Mouse (Mus musculus) ZHBTc4 (cell line): Measurements from ENCODE around the gene Atpif1.
"Not testable (repeated sequence)": the region's sequence is repeated elsewhere in the genome, so short reads cannot be mapped to it uniquely, and the experiment has no call there.

Source experiments
- DNase-seq: peaks from one replicate; pipeline ENCODE4 v3.0.0-alpha.2; 2011; ENCODE audit warnings: low read depth, low spot score

Gene Atpif1

GRCm38 (mm10) chr4:132492178-132493060 is 41.0 kb downstream of the Atpif1 start:
- no peak for DNase-seq

GRCm38 (mm10) chr4:132491748-132492147 is 41.7 kb downstream of the Atpif1 start:
- DNase-seq = no peak

DNA sequence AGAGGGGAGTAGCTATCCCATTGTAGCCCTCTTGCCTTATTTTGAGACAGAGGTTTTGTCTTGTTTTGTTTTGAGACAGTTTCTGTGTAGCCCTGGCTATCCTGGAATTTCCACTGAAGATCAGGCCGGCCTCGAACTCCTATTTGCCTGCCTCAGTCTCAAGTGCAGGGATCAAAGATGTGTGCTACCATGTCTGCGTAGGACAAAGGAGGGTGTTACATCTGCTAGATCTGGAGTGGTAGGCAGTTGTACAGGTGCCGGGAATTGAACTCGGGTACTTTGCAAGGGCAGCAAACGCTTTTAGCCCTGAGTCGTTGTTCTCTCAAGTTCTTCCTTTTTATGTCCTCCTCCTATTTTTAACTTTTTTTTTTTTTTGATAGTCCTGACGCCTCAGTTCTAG is 42.4 kb downstream of the Atpif1 start:
- no peak for DNase-seq

GRCm38 (mm10) chr4:132490273-132491010 is 43.0 kb downstream of the Atpif1 start:
- DNase-seq = no peak

DNA sequence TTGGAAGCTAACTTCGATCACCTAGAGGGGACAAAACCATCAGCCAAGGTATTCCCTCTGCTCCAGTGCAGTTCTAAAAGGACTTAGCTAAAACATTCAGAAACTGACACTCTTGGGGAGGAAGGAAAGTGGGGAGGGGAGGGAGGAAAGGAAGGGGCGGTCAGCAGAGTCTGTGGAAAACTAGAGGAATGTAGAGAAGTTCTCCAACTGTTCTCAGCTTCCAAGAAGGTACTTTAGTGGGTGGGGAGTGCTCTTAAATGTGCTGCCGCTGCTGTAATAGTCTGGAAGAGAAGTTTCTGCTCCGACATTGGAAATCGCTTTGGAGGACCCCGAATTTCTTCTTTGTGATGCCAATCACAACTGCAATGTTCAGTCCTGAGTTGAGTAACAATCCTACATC is 44.5 kb downstream of the Atpif1 start:
- DNase-seq = no peak

DNA sequence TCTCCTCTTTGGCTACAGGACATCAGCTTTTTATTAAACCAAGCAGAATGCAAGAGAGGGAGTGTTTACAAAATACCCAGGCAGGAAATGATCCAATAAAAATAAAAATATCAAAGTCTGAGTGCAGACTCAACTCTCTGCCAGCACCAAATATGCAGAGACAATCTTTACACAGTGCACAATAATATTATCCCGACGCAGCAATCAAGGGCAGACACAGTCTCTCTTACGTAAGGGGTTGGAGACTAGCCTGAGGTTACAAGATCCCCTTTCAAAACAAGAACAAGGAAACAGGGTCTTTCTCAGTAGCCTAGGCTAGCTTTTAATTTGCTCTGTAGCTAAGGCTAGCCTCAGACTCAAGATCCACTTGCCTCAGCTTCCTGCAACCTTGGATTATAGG is 44.9 kb downstream of the Atpif1 start:
- no peak for DNase-seq

DNA sequence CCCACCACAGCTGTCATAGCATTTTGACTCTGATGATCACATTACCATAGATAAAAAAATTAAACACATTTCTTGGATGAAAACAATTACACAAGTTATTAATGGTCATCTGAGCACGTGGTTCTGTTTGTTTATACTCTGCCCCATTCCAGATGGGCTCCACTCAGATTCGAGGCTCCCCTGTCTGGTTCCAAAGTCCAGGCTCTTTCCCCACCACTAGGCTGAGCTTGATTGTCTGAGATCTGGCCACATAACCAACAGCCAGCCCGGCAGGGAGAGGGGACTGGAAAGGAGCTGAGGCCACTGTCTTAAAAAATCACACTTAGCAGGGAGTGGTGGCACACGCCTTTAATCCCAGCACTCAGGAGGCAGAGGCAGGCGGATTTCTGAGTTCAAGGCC is 48.6 kb downstream of the Atpif1 start:
- no peak for DNase-seq

DNA sequence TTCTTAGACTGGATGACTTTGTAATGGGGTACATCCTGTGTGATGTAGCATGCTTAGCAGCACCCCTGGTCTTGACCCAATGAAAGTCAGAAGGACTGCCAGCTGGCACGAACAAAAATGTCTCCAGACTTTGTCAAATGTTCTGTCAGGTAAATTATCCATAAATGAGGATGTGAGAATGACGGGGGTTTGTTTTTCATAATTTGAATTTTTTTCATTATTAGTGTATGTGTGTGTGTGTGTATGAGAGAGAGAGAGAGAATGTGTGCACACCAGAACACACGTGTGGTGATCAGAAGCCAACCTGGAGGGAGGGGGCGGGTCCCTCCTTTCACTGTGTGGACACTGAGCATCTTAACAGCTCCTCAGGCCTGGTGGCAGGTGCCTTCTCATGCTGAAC is 49.2 kb downstream of the Atpif1 start:
- DNase-seq = no peak

GRCm38 (mm10) chr4:132482956-132483608 is 50.4 kb downstream of the Atpif1 start:
- DNase-seq = no peak

DNA sequence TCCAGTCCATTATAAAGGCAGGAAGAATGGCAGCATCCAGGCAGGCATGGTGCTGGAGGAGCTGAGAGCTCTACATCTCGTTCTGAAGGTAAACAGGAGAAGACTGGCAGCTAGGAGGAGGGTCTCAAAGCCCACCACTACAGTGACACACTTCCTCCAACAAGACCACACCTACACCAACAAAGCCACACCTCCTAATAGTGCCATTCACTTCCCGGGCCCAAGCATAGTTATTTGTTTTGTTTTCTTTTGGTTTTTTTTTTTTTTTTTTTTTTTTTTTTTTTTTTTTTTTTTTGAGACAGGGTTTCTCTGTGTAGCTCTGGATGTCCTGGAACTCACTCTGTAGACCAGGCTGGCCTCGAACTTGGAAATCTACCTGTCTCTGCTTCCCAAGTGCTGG is 51.4 kb downstream of the Atpif1 start:
- not testable (repeated sequence) for DNase-seq
